Mouse (Mus musculus) liver, postnatal 0 days (tissue): ENCODE data around the gene Dock1.

Source experiments
- CTCF ChIP-seq: sonication (generic); IDR thresholded peaks from 2 replicates; pipeline ENCODE4 v1.5.1; 2016; ENCODE audit warnings: antibody characterized with exemption, low read depth
- EP300 ChIP-seq: IDR thresholded peaks from 2 replicates; pipeline ENCODE4 v1.6.1; 2016; ENCODE audit warnings: antibody characterized with exemption, low read depth, mild to moderate bottlenecking

DNA sequence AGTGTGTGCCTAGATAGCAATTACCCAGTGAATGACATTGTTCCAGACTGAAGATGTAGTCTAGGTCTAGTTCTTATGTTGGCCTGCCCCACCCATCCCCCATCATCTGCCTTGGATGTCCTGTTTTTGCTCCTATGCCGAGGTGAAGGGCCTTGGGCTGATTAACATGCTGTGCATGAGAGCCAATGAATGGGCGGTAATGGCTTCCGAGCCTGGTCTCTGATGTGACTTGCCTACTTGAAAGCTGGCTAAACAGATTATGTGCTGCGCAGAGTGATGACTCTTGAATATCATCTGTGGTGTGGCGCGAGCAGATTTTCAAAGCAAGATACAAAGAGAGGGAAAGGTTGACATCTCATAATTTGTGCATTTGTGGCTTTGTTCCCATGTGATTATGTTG lies 191.5 kb downstream of the Dock1 start:
- no peak for TF ChIP-seq CTCF
- no peak for TF ChIP-seq EP300
